Mouse (Mus musculus): ENCODE measurements at regions not wholly inside any gene's neighbourhood (a gene's known extent, or its start where the extent isn't known, plus 50 kb on each side); places are given as distances from the start of the nearest gene placed in this dataset.

GRCm38 (mm10) chr7:136342211-136342799 is 552.1 kb upstream of the Mgmt start:
- ATAC-seq (replicated peaks; ENCODE audit: insufficient number of reproducible peaks, insufficient read depth, low FRiP score, low read depth), result no peak
- Histone ChIP-seq H3K9me3 (replicated peaks) (no peaks in the 10 kb centered on the region), H3K4me3 (no peak overlapping the region), H3K36me3 (no peaks in the 10 kb centered on the region), H3K9ac (no peak overlapping the region), H3K27ac (peak overlapping the region; percentile 26), H3K27me3 (no peaks in the 10 kb centered on the region), H3K4me2 (0 out of 2 replicates have a peak overlapping the region, but pooled peaks have one; percentile 17), H3K4me1 (replicated peaks) (peaks cover 22% of the 10 kb centered on the region; the same call in 1 of the 2 replicates)
- 55% methylated on average over 10 of the region's 10 CpGs for WGBS

GRCm38 (mm10) chr7:136342822-136343221 is 551.6 kb upstream of the Mgmt start:
- WGBS, result 17% methylated on average over 8 of the region's 8 CpGs
- no peak overlapping the region for H3K4me3 ChIP-seq
- H3K4me1 ChIP-seq (replicated peaks), result peaks cover 22% of the 10 kb centered on the region; the same call in 1 of the 2 replicates
- no peak overlapping the region for H3K9ac ChIP-seq
- ATAC-seq (replicated peaks; ENCODE audit: insufficient number of reproducible peaks, insufficient read depth, low FRiP score, low read depth), result peak; percentile 66; the same call in 1 of the 2 replicates
- H3K9me3 ChIP-seq (replicated peaks), result no peaks in the 10 kb centered on the region
- no peaks in the 10 kb centered on the region for H3K27me3 ChIP-seq
- no peaks in the 10 kb centered on the region for H3K36me3 ChIP-seq
- 0 out of 2 replicates have a peak overlapping the region, but pooled peaks have one; percentile 17 for H3K4me2 ChIP-seq
- H3K27ac ChIP-seq, result peak overlapping the region; percentile 26

- no peak overlapping the region for H3K4me2 ChIP-seq
These were observed 550.9 kb upstream of the Mgmt start for GRCm38 (mm10) chr7:136343494-136343893.

GRCm38 (mm10) chr7:136345051-136345450 is 549.4 kb upstream of the Mgmt start:
- WGBS, result 62% methylated on average over 3 of the region's 3 CpGs
- no peaks in the 10 kb centered on the region for H3K9me3 ChIP-seq (replicated peaks)
- H3K4me1 ChIP-seq (replicated peaks), result peaks cover 22% of the 10 kb centered on the region; the same call in 1 of the 2 replicates
- H3K9ac ChIP-seq, result no peak overlapping the region
- H3K36me3 ChIP-seq, result no peaks in the 10 kb centered on the region
- H3K27me3 ChIP-seq, result no peaks in the 10 kb centered on the region
- no peak overlapping the region for H3K4me2 ChIP-seq
- H3K4me3 ChIP-seq, result no peak overlapping the region
- no peak overlapping the region for H3K27ac ChIP-seq
- no peak for ATAC-seq (replicated peaks; ENCODE audit: insufficient number of reproducible peaks, insufficient read depth, low FRiP score, low read depth)

More at GRCm38 (mm10) chr7:136343494-136343893, 550.9 kb upstream of the Mgmt start:
- Histone ChIP-seq H3K4me1 (replicated peaks) (peaks cover 22% of the 10 kb centered on the region; the same call in 1 of the 2 replicates), H3K9me3 (replicated peaks) (no peaks in the 10 kb centered on the region), H3K9ac (no peak overlapping the region), H3K27me3 (no peaks in the 10 kb centered on the region), H3K4me3 (no peak overlapping the region), H3K36me3 (no peaks in the 10 kb centered on the region), H3K27ac (no peak overlapping the region)
- no peak for ATAC-seq (replicated peaks; ENCODE audit: insufficient number of reproducible peaks, insufficient read depth, low FRiP score, low read depth)
- 88% methylated on average over 4 of the region's 4 CpGs for WGBS

- no peak for ATAC-seq (replicated peaks; ENCODE audit: insufficient number of reproducible peaks, insufficient read depth, low FRiP score, low read depth)
- H3K9ac ChIP-seq, result no peak overlapping the region
- no peaks in the 10 kb centered on the region for H3K9me3 ChIP-seq (replicated peaks)
- no peaks in the 10 kb centered on the region for H3K27me3 ChIP-seq
- H3K36me3 ChIP-seq, result no peaks in the 10 kb centered on the region
- H3K27ac ChIP-seq, result no peak overlapping the region
- no peak overlapping the region for H3K4me3 ChIP-seq
- H3K4me2 ChIP-seq, result no peak overlapping the region
- 72% methylated on average over 4 of the region's 4 CpGs for WGBS
- H3K4me1 ChIP-seq (replicated peaks), result peaks cover 14% of the 10 kb centered on the region; the same call in 1 of the 2 replicates
These were observed 547.9 kb upstream of the Mgmt start for GRCm38 (mm10) chr7:136346531-136346930.

GRCm38 (mm10) chr7:136348309-136348708 is 546.1 kb upstream of the Mgmt start:
- no peaks in the 10 kb centered on the region for H3K27me3 ChIP-seq
- no peaks in the 10 kb centered on the region for H3K9me3 ChIP-seq (replicated peaks)
- H3K36me3 ChIP-seq, result no peaks in the 10 kb centered on the region
- no peak overlapping the region for H3K9ac ChIP-seq
- no peak for ATAC-seq (replicated peaks; ENCODE audit: insufficient number of reproducible peaks, insufficient read depth, low FRiP score, low read depth)
- no peak overlapping the region for H3K4me3 ChIP-seq
- 53% methylated on average over 1 of the region's 1 CpGs for WGBS
- no peak overlapping the region for H3K4me2 ChIP-seq
- no peak overlapping the region for H3K27ac ChIP-seq
- 0 out of 2 replicates have a peak, but pooled peaks cover 4% of the 10 kb centered on the region for H3K4me1 ChIP-seq (replicated peaks)

- WGBS, result 88% methylated on average over 14 of the region's 14 CpGs
- Histone ChIP-seq H3K4me2 (no peak overlapping the region), H3K4me3 (no peak overlapping the region), H3K9ac (no peak overlapping the region), H3K4me1 (replicated peaks) (no peaks in the 10 kb centered on the region), H3K27ac (no peak overlapping the region), H3K36me3 (no peaks in the 10 kb centered on the region), H3K9me3 (replicated peaks) (no peaks in the 10 kb centered on the region), H3K27me3 (no peaks in the 10 kb centered on the region)
- ATAC-seq (replicated peaks; ENCODE audit: insufficient number of reproducible peaks, insufficient read depth, low FRiP score, low read depth), result no peak
These were observed 544.8 kb upstream of the Mgmt start for GRCm38 (mm10) chr7:136349651-136350050.

- no peaks in the 10 kb centered on the region for H3K27me3 ChIP-seq
- no peak overlapping the region for H3K4me3 ChIP-seq
- H3K9ac ChIP-seq, result no peak overlapping the region
- no peak for ATAC-seq (replicated peaks; ENCODE audit: insufficient number of reproducible peaks, insufficient read depth, low FRiP score, low read depth)
- H3K9me3 ChIP-seq (replicated peaks), result no peaks in the 10 kb centered on the region
- no peak overlapping the region for H3K4me2 ChIP-seq
- H3K27ac ChIP-seq, result no peak overlapping the region
- H3K4me1 ChIP-seq (replicated peaks), result no peaks in the 10 kb centered on the region
- no peaks in the 10 kb centered on the region for H3K36me3 ChIP-seq
- 75% methylated on average over 7 of the region's 7 CpGs for whole genome bisulfite sequencing
These were observed 537.4 kb upstream of the Mgmt start for GRCm38 (mm10) chr7:136357011-136357410.

- no peaks in the 10 kb centered on the region for H3K9me3 ChIP-seq (replicated peaks)
- 61% methylated on average over 7 of the region's 7 CpGs for WGBS
- no peak overlapping the region for H3K27ac ChIP-seq
- H3K36me3 ChIP-seq, result no peaks in the 10 kb centered on the region
- no peaks in the 10 kb centered on the region for H3K27me3 ChIP-seq
- ATAC-seq (replicated peaks; ENCODE audit: insufficient number of reproducible peaks, insufficient read depth, low FRiP score, low read depth), result no peak
- no peak overlapping the region for H3K4me2 ChIP-seq
- no peak overlapping the region for H3K9ac ChIP-seq
- no peaks in the 10 kb centered on the region for H3K4me1 ChIP-seq (replicated peaks)
- no peak overlapping the region for H3K4me3 ChIP-seq
These were observed 528.8 kb upstream of the Mgmt start for GRCm38 (mm10) chr7:136365318-136366211.

GRCm38 (mm10) chr7:136377259-136377658 is 517.2 kb upstream of the Mgmt start:
- Histone ChIP-seq H3K27ac (peak overlapping the region; percentile 83), H3K9ac (no peak overlapping the region), H3K4me1 (replicated peaks) (peaks cover 36% of the 10 kb centered on the region), H3K4me3 (no peak overlapping the region), H3K27me3 (no peaks in the 10 kb centered on the region), H3K36me3 (no peaks in the 10 kb centered on the region), H3K4me2 (no peak overlapping the region), H3K9me3 (replicated peaks) (no peaks in the 10 kb centered on the region)
- 54% methylated on average over 3 of the region's 3 CpGs for WGBS
- ATAC-seq (replicated peaks; ENCODE audit: insufficient number of reproducible peaks, insufficient read depth, low FRiP score, low read depth), result 0 out of 2 replicates have a peak, but pooled peaks have one; percentile 20

- Histone ChIP-seq H3K4me1 (replicated peaks) (peaks cover 36% of the 10 kb centered on the region), H3K4me3 (no peak overlapping the region), H3K27me3 (no peaks in the 10 kb centered on the region), H3K9ac (no peak overlapping the region), H3K4me2 (no peak overlapping the region), H3K27ac (peak overlapping the region; percentile 83), H3K36me3 (no peaks in the 10 kb centered on the region), H3K9me3 (replicated peaks) (no peaks in the 10 kb centered on the region)
- ATAC-seq (replicated peaks; ENCODE audit: insufficient number of reproducible peaks, insufficient read depth, low FRiP score, low read depth), result peak; percentile 40; the same call in 1 of the 2 replicates
- WGBS, result 40% methylated on average over 8 of the region's 8 CpGs
These were observed 516.7 kb upstream of the Mgmt start for GRCm38 (mm10) chr7:136377742-136378141.

Data from heart, embryonic 15.5 days (tissue).